Mouse (Mus musculus) left cerebral cortex, adult 8-10 months (tissue): ENCODE results near the gene Rcan3. TPM values are rescaled to one million over a fixed set of nuclear protein-coding genes. Genes with fewer than 3 reads are reported as not detected.

Source experiments
- microRNA-seq, 2 experiments: library from miRNA; unstranded; fragments of <30 nt; microRNA quantifications; one replicate each; pipeline ENCODE4 v1.2.0; 2022
- total RNA-seq, 4 experiments: library from RNA; stranded (reverse); gene quantifications; 2 replicates each; pipeline ENCODE4 v1.2.4; 2022

Gene Rcan3
- total RNA-seq, 4 experiments from 2014 or later: 34.1 to 40.4 (median 36.2) TPM

Small RNA genes lying within 50 kb of the gene (microRNA-seq; reads per million reads assigned to microRNA genes)
- gene Mir700: 443 to 779 reads per million in 2 experiments

Other genes with a start within 250 kb of the Rcan3 start
- 10 to 100 TPM; 40.1 to 47.4 (median 42.7) TPM for gene Clic4, start 161.0 kb downstream of the Rcan3 start, total RNA-seq
- gene Srrm1, start 80.5 kb downstream of the Rcan3 start, total RNA-seq: 100 to 1,000 TPM; 137 to 151 (median 142) TPM
- gene Ncmap, start 35.6 kb downstream of the Rcan3 start, total RNA-seq: 1 to 10 TPM in 3 of 4 experiments, under 1 TPM in 1; 0.82 to 1.9 (median 1.2) TPM
- gene Stpg1, start 60.9 kb upstream of the Rcan3 start, total RNA-seq: 1 to 10 TPM in 3 of 4 experiments, under 1 TPM in 1; 0.83 to 1.3 (median 1.2) TPM
- 100 to 1,000 TPM in 3 of 4 experiments, 10 to 100 TPM in 1; 96.7 to 124 (median 114) TPM for gene Nipal3, start 61.2 kb upstream of the Rcan3 start, total RNA-seq
- gene Grhl3, start 139.8 kb upstream of the Rcan3 start, total RNA-seq: 1 to 10 TPM; 1.1 to 1.8 (median 1.5) TPM